Mouse (Mus musculus) hematopoietic stem cell, adult 5-6 weeks (primary cell): ENCODE results near the gene Ambra1. TPM values are rescaled to one million over a fixed set of nuclear protein-coding genes. Genes with fewer than 3 reads are reported as not detected.
A peak's percentile ranks its signal among the peaks of the same experiment; 100 is the strongest.

Experiments
- ATAC-seq, 2 experiments: fragments of 125-278 bp in 1 of 2; replicated peaks in 1 of 2; 2 replicates each; pipeline ENCODE4 v1.8.0; 2016 to 2017; ENCODE audit warnings: inconsistent platforms in 2 of 2, mild to moderate bottlenecking in 2 of 2, moderate number of reproducible peaks in 2 of 2, low read depth in 1 of 2, moderate TSS enrichment in 1 of 2; ENCODE audit not compliant: low FRiP score in 2 of 2, poor library complexity in 2 of 2, severe bottlenecking in 2 of 2, insufficient read depth in 1 of 2, low TSS enrichment in 1 of 2
- total RNA-seq: library from RNA; stranded (forward); fragments of 172-1452, 232-1000 nt; gene quantifications from 2 replicates; pipeline ENCODE4 v1.2.3, GENCODE M21; 2017

Ambra1 gene
- 19.8 and 40.4 TPM in 2 replicates for total RNA-seq

GRCm38 (mm10) chr2:91729971-91730821 is at the start of gene Ambra1:
Ambra1 (plus strand) TSS chr2:91730134.
- peak; percentile 71 to 91 for ATAC-seq

DNA sequence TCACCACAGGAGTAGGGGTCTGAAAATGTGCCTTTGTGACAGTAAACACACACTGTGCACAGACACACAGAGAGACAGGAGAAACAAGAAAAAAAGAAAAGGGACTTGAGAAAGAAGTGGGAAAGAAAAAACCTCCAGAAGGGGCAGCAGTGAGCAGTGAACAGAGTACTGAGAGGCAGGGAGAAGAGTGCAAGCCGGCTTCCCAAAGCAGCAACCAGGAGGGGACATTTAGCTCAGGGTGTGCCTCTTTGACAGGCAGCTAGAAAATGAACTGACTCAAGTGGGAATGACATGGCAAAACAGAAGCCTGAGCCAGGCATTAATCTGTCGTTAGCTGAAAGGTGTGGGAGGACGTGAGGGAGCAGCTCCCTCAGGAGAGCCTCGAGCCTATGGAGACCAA is 47.1 kb upstream of the Ambra1 start:
- peak in 1 of 2 experiments; percentile 36; a peak in 1 of 4 replicates for ATAC-seq

DNA sequence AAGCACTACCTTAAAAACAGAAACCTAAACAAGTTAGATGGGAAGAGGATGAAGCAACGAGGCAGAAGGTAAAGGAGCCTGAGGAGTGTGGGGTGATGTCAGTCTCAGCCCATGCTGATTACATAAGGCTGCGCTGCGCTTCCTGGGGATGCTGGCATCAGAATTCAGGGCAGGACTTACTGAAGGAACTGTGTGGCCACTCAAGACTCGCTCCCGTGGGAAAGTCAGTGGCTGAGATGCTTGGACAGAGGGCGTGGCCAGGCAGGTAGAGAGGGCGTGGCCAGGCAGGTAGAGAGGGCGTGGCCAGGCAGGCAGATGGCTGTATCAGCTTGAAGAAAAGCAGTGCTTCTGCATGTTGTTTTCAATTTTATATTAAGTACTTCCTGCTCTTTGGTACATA is 46.0 kb upstream of the Ambra1 start:
- no peak for ATAC-seq

DNA sequence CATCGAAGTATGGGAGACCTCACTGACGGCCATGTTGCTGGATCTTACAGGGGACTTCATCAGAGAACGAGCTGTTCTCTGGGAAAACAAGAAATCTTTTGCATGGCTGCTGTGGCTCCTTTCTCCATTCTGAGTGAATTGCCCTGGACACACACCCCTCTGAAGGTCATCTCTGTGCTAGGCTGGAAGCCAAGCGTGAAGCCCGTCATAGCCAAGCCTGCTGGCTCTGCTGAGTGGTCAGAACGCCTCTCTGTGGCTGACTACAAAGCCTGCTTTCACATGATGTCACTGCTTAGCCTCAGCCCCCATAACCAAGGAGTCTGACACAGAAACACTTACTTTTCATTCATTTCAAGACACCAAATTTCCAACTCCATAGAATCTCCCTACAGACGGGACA is 40.5 kb upstream of the Ambra1 start:
- ATAC-seq, result no peak

DNA sequence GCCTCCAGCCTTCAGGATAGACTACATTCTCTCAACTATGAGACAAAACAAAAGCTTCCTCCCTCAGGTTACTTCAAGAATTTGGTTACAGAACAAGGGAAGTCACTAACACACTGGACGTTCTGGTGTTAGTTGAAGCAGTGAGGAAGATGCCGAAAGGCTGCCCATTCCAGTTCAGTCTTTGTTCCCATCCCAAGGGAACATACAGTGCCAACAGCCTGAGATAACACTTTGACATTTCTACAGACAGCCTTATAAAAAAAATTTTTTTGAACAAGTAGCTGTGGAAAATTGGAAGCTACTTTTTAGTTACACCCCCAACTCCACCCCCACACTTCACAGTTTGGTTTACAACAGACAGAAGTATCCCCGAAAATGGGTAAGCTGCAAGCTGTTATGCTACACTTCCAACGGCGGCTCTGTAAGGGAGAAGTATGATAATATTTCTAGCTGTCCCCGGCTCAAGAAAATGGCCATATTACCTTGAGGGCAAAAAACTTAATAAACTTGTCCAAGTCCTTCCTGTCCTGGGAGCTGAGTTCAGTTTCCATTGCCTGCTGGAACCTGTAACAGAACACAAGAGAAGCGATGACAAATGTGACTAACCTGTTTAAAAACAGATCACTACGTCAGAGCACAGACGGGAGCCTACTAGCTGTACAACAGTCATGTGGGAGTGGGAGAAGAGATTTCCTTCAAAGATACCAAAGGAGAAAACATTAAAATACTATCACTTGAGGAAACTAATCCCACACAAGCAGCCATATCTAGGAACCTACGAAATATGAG is 34.3 kb upstream of the Ambra1 start:
- no peak for ATAC-seq

- no peak; a peak in 2 of 4 replicates for ATAC-seq
These were observed 33.7 kb upstream of the Ambra1 start for GRCm38 (mm10) chr2:91696225-91696590.

DNA sequence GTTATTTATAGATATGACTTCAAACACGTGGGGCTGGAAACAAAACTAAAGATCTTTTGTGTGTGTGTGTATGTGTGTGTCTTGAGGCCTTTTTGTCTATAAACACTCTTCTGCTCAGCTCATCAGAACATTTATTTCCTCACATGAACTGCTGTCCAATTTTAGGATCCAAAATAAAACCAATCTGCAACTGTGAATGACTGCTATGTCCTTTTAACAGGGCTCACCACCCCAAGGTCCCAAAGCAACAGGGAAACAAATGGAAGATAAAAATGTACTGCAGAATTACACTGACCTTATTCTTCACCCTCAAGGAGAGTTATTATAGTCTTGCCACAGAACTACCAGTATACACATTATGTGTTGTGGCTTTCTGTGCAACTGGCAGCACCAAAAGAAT is 30.7 kb upstream of the Ambra1 start:
- no peak for ATAC-seq

GRCm38 (mm10) chr2:91701366-91701765 is 28.6 kb upstream of the Ambra1 start:
- ATAC-seq, result no peak

DNA sequence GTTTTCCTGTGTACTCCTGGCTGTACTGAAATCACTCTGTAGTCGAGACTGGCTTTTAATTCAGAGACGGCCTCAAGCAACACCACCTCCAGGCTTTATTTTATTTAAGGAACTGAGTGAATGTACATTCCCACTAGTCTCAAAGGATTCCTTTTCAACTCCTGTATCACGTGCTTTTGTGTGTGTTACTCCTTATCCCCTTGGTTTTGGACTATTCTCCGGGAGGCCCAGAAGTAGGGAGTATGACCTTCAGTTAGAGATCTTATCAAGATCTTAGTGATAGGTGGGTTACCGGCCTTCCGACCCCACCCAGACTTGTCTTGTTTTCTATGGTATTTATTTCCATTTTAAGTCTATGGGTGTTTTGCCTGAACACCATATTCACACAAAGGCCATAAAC is 24.2 kb upstream of the Ambra1 start:
- ATAC-seq, result no peak

GRCm38 (mm10) chr2:91706456-91706855 is 23.5 kb upstream of the Ambra1 start:
- no peak for ATAC-seq

DNA sequence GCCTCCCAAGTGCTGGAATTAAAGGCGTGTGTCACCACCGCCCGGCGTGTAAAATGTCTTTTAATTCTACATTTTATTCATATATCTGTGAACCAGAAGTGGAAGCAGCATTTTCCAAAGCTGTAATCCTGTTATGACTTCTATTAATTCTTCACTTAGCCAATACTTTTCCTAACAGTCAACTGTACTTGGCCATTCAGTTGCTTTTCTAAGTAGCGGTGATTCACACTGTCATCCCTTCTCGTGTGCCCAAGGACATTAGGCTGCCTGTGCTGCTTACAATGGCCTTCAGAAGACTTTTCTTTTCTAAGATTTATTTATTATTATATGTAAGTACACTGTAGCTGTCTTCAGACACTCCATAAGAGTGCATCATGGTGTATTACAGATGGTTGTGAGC is 21.6 kb upstream of the Ambra1 start:
- no peak for ATAC-seq

GRCm38 (mm10) chr2:91710272-91711234 is 19.4 kb upstream of the Ambra1 start, which contains the start of the genes Atg13 and Harbi1:
Atg13 (minus strand) TSS chr2:91710576.
Harbi1 (plus strand) TSS chr2:91710852.
- peak; percentile 98 to 99 for ATAC-seq

DNA sequence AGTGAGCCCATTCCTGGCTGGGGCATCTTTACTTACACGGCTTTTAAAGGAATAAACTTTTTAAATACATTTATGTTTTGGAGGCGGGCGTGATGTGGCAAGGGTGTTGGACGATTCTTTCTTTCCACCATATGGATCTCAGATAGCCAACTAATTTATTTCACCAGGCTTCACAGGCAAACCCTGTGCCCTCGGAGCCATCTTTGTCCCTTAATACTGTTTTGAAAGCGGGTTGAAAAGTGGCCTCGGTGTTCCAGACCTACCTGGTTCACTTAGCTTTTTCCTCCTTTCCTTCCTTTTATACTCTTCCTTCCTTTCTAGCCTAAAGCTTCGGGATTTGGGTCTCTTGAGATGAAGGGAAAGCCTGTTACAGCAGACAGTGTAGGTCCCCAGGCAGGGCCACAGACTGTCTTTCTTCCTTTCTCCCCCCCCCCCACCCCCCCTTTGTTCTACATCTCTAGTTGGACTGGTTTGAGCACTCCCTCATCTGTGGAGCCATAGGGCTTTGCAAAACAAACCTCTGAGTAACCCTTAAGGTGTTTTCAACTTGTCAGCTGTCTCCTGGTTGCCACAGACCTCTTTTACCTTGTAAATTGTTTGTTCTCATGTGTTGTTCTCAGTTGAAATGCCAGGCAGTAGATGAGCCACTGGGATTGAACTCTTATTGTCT is 18.5 kb upstream of the Ambra1 start:
- ATAC-seq, result no peak

DNA sequence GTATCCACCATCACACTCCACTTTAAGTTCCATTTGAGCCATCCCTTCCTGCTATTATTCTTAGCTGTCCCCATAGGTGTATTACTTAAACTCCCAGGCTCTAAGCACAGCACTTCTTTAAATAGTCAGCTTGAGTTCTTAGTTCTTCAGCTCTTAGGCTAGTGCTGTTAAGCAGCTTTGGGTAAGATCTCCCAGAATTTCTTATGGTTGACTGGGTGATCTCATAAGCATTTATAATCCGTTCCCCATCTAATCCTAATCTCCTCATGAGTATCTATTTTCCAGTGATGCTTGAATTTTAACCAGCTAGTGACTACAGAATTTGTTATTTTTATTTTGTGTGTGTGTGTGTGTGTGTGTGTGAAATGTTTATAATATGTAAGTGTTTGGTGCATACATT is 15.0 kb upstream of the Ambra1 start:
- no peak for ATAC-seq

GRCm38 (mm10) chr2:91718276-91718675 is 11.7 kb upstream of the Ambra1 start:
- ATAC-seq, result no peak

GRCm38 (mm10) chr2:91723382-91723781 is 6.6 kb upstream of the Ambra1 start:
- no peak for ATAC-seq

GRCm38 (mm10) chr2:91723951-91724350 is 6.0 kb upstream of the Ambra1 start:
- ATAC-seq, result no peak
